Mouse (Mus musculus): ENCODE data around the gene Gamt. TPM values are rescaled to one million over a fixed set of nuclear protein-coding genes. Genes with fewer than 3 reads are reported as not detected.
A peak's percentile ranks its signal among the peaks of the same experiment; 100 is the strongest.

The Gamt gene
- total RNA-seq, 2 experiments from 2014 or later: 5.7 to 6.9 TPM

DNA sequence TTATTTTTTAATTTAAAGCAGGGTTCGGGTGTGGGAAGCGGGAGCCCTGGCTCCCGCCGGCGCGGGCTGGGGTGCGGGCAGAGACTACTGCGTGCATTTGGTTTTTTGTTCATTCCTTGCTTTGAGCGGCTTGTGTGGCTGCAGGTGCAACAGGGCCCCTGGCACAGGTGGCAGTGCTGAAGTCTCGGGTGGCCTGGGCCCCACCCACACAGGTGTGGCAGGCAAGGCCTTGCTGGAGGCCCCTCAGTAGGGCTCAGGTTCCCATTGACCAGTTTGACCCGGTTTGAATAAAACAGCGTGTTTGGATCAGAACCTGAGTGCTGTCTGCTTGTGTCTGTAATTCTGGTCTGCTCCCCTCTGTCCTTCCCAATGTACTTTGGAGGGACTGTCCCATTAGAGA, 27.3 kb upstream of the Gamt start:
- ATAC-seq (replicated peaks; ENCODE audit: poor library complexity, severe bottlenecking): no peak

DNA sequence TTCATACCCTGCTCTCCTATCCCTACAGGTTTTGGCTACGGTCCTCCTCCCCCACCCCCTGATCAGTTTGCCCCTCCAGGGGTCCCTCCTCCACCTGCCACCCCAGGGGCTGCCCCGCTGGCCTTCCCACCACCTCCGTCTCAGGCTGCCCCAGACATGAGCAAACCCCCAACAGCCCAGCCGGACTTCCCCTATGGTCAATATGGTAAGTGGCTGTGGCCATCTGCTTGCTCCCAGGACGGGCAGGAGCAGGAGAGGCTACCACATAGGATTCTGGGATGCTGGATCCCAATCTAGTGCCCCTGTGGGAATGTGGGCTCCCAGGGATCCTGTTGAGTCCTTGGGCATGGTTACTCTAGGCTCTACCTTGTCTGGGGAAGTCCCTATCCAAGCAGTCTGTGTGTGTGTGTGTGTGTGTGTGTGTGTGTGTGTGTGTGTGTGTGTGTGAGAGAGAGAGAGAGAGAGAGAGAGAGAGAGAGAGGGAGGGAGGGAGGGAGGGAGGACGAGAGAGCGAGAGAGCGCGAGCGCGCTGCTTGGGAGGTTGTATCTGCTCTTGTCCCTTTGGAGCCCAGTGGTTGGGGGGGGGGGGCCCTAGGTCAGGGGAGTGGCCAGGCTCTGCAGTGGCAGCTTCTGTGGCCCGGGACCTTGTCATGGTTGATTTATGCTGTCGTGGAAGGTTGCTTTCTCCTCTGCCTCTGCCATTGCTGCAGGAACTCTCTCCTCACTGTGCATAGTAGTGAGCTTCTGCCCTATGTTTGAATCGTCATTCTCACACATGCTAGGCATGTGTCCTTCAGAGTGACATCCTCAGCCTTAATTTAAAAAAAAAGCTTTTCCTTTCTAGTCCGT, 24.6 kb upstream of the Gamt start:
- no peak for ATAC-seq (replicated peaks; ENCODE audit: poor library complexity, severe bottlenecking)

DNA sequence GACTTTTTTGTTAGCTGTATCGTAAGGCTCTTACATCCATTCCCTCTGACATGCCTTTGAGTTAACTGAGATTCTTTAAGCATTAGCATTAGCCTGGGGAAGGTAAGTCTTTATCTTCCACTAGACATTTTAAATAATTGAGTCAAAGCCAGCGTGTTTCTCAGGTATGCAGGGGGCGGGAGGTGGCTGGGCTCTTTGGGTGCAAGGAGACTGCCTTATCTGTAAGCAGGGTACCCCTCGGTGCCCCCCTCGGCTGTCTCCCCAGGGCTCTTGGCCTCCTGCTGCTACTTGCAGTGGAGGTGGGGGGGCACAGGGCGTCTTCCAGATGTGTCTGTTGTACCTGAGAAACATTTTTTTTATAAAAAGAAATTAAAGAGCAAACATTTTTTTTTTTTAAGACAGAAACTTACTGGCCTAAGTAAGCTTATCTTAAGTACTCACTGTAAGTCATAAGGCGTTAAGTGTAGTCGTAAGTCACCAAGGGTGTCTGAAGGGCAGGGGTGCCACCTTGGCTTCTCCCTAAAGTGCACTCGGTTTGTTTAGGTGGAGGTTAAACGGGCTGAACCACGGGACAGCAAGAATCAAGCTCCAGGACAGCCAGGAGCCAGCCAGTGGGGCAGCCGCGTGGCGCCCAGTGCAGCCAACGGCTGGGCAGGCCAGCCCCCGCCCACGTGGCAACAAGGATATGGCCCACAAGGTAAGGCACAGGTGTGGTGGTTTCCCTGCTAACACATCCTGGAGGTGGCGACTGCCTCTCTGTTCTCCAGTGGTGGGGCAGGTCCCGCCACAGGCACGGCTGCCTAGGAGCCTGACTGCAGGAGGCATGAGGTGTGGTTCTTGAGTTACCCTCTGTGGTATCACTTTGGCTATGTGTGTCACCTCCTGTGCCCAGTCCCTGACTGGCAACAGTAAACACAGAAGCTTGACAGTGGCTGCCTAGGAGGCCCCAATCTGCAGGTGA, 21.9 kb upstream of the Gamt start:
- no peak for ATAC-seq (replicated peaks; ENCODE audit: poor library complexity, severe bottlenecking)

DNA sequence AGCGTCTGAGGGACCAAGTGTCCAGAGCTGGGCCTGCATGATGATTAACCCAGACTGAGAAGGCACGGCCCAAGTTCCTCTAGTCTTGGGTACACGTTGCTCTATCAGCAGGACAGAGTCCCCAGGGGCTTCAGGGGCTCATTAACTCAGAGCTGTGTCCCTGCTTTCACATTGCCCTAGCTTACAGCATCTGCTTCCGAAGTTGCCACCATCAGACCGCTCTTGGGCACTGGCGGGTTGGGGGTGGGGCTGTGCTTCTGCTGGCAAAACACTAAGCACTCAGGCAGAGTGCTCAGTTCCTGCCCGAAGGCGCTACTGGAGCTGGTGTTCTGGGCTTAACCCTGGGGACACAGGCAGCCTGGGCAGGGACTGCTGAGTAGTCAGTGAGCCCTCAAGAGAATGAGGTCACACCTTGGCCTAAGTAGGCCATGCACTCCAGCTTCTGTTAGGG, 21.1 kb upstream of the Gamt start:
- peak; percentile 21; the same call in 1 of the 2 replicates for ATAC-seq (replicated peaks; ENCODE audit: poor library complexity, severe bottlenecking)

DNA sequence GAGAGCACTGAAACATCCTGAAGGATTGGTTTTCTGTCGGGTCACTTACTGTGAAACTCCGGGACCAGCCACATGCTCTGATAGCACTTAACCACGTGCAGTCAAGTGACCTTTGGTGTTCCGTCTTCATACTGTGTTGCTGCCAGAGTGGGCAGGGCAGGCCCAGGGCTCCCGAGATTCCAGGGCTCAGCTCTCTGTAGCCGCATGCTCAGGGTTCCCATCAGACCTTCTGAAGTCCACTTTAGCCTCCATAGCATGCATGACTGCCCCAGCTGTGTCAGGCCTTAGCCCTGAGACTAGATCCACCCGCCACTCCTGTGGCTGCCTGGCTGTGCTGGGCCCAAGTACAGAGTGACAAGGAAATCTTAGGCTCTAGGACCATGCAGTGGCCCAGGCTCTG, 20.5 kb upstream of the Gamt start:
- no peak for ATAC-seq (replicated peaks; ENCODE audit: poor library complexity, severe bottlenecking)

DNA sequence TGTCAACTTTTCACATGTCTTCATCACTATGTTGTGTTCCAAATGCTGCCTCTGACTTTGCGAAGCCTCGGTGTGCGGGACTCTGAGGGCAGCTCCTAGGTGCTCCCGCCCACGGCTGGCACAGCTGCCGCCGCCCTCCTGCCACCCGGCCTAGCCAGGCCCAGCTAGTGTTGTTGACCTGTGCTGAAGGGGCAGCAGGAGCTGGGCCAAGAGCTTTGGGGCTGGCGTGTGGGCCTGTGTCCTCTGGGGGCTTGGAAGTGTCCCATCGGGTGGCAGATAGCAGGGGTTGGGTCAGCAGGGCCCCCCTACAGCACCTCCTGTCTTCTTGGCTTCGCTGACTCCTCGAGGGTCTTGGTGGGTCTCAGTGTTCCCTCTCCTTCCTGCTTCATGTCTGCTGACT, 18.5 kb upstream of the Gamt start:
- no peak for ATAC-seq (replicated peaks; ENCODE audit: poor library complexity, severe bottlenecking)

DNA sequence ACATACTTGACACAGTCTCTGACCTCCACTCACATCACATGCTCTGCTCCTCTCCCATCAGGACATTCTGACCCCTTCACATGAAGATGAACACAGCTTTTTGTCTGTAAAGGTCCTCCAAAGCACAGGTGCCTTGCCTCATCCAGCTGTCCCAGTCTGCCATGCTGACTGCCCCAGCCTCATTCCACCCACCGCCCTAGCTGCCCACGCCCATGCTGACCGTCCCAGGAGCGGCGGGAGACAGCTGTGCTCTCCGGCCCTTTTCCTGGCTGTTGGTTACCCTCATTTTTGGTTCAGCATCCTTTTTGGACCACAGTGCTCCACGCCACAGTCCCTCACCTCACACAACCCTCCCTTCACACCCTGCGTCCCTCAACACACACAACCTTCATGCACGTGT, 17.6 kb upstream of the Gamt start:
- ATAC-seq (replicated peaks; ENCODE audit: poor library complexity, severe bottlenecking): no peak

DNA sequence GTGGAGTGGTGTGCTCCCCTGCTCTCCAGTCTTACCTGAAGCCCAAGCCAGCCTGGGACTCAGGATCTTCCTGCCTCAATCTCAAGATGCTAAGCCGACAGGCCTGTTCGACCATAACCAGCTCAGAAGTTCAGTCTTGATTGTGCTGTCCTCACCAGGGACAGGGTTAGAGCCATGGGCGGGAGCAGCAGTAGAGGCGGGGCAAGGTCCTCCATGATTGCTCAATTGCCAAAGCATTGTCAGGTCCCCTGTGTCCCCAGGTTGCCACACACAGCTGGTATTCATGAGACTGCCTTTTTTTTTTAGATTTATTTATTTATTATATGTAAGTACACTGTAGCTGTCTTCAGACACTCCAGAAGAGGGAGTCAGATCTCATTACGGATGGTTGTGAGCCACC, 15.4 kb upstream of the Gamt start:
- peak; percentile 41; the same call in 1 of the 2 replicates for ATAC-seq (replicated peaks; ENCODE audit: poor library complexity, severe bottlenecking)

DNA sequence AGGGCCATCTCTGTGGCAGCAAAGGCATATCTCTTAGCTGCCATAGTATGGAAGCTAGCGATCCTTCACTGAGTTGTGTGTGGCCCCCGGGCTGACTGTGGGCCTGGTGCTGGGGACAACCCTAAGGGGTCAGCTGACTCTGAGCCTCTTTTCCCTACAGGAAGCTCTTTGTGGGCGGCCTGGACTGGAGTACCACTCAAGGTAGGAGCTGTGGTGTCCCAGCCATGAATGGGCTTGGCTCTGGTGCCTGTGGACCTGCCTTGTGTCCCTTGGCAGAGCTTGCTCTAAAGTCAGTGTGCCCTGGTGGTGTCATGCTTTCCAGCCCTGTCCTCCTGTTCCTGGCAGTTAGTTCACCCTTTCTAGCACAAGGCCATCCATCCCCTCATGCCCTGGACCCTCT, 13.0 kb upstream of the Gamt start:
- ATAC-seq (replicated peaks; ENCODE audit: poor library complexity, severe bottlenecking): no peak

DNA sequence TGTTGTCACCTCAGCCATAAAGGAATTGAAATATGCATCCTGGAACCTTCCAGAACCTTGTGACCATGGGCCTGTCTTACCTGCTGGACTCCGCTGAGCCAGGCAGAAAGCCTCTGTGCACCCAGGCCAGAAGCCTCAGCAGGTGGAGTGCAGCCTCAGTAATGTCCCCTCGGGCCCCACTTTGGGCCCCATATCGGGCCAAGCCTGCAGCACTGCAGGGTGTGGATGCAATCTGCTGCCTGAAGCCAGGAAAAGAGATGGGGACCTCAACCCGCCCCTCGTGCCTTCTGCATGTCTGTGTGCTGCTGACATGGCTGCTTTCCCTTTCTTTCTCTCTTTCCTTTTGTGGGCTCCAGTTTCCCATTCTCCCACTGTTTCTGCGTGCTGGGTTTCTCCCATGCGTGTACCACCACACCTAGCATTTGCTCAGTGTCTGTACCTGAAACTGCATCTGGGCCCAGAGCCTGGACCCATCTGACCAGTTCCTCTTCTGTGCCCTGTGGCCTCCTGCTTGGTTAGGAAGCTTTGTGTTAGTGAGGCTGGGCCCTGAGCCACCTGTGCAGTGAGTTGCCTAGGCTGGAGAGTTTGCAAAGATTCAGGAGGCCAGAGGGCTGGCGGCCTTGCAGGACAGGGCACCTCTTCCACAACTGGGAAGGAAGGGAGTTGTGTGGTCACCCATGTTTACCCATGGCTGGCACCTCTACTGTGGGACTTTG, 11.2 kb upstream of the Gamt start:
- no peak for ATAC-seq (replicated peaks; ENCODE audit: poor library complexity, severe bottlenecking)

DNA sequence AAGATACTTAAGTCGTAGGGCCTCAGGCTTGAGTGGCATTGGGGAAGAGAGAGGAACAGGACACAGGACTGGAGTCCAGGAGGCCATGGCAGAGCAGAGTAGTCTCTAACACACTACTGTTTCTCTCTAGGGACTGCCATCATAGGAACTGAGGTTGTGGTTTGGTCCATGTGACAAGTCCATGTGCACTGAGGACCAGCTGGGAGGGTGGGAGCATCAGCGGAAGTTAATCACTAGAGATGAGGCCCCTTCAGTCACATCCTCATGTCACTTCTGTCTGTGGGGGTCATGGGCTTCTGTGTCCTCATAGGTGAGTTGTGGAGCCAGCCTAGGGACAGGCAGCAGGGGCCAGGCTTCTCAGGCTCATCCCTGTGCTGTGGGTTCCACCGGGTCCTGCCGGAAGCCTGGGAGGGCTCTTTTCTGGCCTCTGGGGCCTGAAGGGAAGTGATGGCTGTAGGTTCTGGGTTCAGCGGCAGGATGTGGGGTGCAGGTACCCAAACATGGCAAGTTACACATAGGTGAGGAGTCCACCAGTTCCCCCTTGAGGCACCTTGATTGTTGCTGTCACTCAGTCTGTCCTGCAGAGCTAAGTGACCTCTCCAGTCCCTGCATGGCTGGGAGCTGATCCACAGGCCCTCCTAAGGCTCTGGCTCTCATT, 10.5 kb upstream of the Gamt start:
- ATAC-seq (replicated peaks; ENCODE audit: poor library complexity, severe bottlenecking): peak; percentile 63

DNA sequence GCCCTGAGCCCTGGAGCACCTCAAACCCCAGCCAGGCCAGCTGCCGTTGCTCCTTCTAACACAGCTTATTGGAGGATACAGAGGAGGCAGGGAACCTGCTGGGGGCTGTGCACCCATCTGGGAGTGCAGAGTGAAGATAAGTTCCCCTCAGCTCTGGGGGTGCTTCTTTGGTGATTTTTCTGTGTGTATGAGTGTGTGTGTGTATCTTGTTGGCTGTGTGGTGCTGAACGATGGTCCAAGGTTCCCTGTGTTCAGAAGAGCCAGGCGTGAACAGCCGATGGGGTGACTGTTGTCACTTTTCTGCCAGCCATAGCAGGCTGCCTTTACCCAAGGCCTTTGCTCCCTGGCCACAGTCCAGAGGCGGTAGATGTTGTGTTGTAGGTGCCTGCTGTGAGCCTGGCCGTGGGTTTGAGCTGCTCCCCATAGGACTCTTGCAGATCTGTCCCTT, 9.9 kb upstream of the Gamt start:
- ATAC-seq (replicated peaks; ENCODE audit: poor library complexity, severe bottlenecking): no peak

DNA sequence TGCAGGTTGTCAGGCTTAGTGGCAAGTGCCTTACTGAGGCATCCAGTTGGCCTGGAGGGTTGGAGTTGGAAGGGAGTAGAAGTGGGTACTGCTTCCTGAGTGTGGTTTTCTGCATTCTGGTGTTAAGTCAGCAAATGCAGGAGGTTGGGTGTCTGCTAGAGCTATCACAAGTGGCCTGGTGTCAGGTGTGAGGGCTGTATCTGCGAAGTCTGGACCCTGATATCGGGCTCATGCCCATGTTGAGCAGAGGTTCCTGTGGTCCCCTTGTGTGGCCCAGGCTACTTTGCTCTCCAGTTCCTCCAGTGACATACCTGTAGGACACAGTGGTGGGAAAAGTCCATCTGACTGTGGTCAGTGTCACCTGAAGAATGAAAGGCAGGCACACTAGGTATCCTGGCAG, 9.3 kb upstream of the Gamt start:
- no peak for ATAC-seq (replicated peaks; ENCODE audit: poor library complexity, severe bottlenecking)

DNA sequence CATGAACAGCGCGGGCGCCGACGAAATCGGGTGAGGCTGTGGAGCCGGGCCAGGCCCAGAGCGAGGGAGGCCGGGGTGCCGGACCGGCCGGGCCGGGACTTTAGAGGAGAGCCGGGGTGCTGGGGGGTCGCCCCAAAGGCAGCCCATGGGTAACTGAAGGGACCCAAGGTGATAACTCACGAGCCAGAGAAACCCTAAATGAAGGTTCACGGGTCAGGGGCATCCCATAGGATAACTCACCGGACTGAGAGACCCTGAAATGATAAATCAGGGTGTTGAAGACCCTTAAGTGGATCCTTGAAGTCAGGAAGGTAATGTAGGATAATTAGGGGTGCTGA, 4.3 kb upstream of the Gamt start:
- ATAC-seq (replicated peaks; ENCODE audit: poor library complexity, severe bottlenecking): no peak

DNA sequence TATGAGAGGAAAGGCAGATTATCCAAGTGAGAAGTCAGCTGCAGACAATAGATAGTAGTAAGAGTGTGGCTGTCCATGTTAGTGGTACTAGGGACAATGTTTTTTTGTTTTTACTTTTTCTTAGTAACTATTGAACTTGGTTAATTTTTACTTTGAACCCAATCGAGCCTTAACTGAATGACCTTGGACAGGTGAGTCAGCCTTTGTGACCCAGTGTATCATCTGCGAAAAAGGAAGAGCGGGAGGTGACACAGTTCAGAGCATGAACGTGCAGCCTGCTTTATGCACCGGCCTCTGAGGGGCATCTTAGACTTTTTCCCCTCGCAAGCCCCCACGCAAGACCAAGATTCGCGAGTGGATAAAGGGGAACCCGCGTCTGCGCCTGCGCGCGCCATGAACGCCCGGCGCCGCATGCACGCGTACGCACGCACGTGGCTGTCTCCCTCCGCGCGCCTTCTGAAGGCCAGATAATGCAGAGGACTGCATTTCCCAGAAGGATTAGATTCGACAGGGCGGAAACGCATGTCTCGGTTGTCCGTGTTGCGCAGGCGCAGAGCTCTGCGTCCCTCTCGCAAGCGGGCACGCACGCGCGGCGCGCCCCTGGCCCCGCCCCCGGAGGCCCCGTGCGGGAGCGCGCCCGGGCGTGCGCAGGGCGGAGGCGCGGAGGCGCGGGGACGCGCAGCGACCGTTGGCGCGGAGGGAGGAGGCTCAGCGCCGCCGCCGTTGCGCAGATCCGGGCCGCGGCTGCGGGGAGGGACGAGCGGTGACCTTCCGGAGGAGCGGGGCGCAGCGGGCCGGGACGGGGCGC, 3.7 kb upstream of the Gamt start:
- peak; percentile 53 for ATAC-seq (replicated peaks; ENCODE audit: poor library complexity, severe bottlenecking)

DNA sequence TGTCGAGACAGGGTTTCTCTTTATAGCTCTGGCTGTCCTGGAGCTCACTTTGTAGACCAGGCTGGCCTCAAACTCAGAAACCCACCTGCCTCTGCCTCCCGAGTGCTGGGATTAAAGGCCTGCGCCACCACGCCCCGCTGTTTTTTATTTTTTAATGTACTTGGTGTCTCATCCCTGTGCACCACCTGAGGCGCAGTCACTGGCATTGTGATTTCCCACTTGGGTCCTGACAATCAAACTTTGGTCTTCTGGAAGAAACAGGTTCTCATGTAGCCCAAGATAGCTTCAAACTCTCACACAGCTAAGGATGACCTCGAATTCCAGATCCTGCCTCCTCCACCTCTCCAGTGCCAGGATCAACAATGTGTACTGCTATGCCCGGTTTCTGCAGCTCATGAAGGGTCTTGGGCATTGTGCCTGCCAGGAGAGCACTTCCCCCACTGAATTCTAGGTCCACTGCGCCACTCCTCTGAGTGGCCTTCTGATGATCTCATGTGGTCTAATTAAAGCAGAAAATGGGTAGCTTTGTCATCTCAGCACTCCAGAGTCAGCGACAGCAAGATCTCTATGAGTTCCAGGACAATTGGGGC, 2.1 kb upstream of the Gamt start:
- ATAC-seq (replicated peaks; ENCODE audit: poor library complexity, severe bottlenecking): no peak

DNA sequence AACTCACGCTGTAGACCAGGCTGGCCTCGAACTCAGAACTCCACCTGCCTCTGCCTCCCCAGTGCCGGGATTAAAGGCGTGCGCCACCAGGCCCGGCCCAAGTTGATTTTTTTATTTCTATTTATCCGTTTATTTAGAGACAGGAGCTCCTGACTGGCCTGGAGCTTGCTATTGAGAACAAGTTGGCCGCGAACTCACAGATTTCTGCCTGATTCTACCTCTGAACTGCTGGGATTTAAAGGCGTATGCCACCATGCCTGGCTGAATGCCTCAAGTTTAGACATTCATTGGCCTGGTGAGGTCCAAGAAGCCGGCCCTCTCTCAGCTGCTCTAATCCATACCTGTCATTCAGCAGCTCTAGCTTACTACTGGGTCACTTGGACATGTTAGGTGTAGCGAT, 1.4 kb upstream of the Gamt start:
- ATAC-seq (replicated peaks; ENCODE audit: poor library complexity, severe bottlenecking): no peak

DNA sequence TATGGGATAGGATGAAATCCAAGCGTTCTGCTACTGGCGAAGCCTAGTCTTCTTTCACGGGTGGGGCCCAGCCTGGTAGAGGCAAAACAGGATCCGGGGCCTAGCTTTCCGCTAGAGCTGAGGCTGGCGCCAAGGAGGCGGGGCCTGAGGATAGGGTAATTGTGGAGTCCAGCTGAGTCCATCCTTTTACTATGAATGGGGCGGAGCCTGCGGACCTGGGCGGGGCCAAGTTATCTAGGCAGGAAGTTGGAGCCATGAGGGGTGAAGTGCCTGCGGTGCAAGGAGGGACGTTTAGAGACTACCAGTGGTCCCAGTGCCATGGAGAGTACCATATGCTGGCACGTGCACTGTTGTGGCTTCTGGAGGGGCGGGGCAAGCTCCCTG, 765 bp upstream of the Gamt start:
- ATAC-seq (replicated peaks; ENCODE audit: poor library complexity, severe bottlenecking): peak; percentile 69

Data from granulocyte monocyte progenitor cell, adult 5-6 weeks (primary cell).